Mouse (Mus musculus) frontal cortex, adult 2 months (tissue): ENCODE data around the gene Trim37. TPM values are rescaled to one million over a fixed set of nuclear protein-coding genes. Genes with fewer than 3 reads are reported as not detected.

ENCODE experiments used
- DNase-seq, 2 experiments: peaks; one replicate each; pipeline ENCODE4 v3.0.0; 2022; ENCODE audit warnings: low spot score in 1 of 2; ENCODE audit errors: extremely low spot score in 1 of 2
- polyA plus RNA-seq: library from polyadenylated mRNA; depleted of rRNA; stranded (reverse); fragments of >200 nt; gene quantifications from 2 replicates; pipeline ENCODE4 v1.2.3, GENCODE M21; 2012; rRNA removed

The Trim37 gene
- polyA plus RNA-seq, 1 experiment: 115 TPM

GRCm38 (mm10) chr11:87266246-87266645 is 139.4 kb downstream of the Trim37 start:
- no peak for DNase-seq

GRCm38 (mm10) chr11:87268803-87269202 is 141.9 kb downstream of the Trim37 start:
- no peak for DNase-seq

Other genes starting within 250 kb of the Trim37 start
- gene Ypel2, start 133.4 kb upstream of the Trim37 start, polyA plus RNA-seq: 32.6 and 34.9 TPM in 2 replicates
- gene Gdpd1, start 53.0 kb upstream of the Trim37 start, polyA plus RNA-seq: 37.0 and 37.8 TPM in 2 replicates
- gene Smg8, start 40.3 kb upstream of the Trim37 start, polyA plus RNA-seq: 9.8 and 11.3 TPM in 2 replicates
- gene Prr11, start 18.4 kb upstream of the Trim37 start, polyA plus RNA-seq: 0.53 and 0.56 TPM in 2 replicates
- gene Ska2, start 17.8 kb upstream of the Trim37 start, polyA plus RNA-seq: 18.0 and 20.0 TPM in 2 replicates
- gene Ppm1e, start 231.9 kb downstream of the Trim37 start, polyA plus RNA-seq: 131 and 144 TPM in 2 replicates